Mouse (Mus musculus) bone marrow macrophage, adult 2 months (primary cell): ENCODE measurements around the gene Gm5930.
"Not testable (repeated sequence)": the region's sequence is repeated elsewhere in the genome, so short reads cannot be mapped to it uniquely, and the experiment has no call there.

Source experiments
- CTCF ChIP-seq: IDR thresholded peaks from 2 replicates; pipeline ENCODE4 v1.5.1; 2012; ENCODE audit warnings: low read depth, mild to moderate bottlenecking, low read length, moderate library complexity
- POLR2A ChIP-seq: IDR thresholded peaks from 2 replicates; pipeline ENCODE4 v1.6.1; 2012; ENCODE audit warnings: mild to moderate bottlenecking, low read depth, low read length, borderline replicate concordance

DNA sequence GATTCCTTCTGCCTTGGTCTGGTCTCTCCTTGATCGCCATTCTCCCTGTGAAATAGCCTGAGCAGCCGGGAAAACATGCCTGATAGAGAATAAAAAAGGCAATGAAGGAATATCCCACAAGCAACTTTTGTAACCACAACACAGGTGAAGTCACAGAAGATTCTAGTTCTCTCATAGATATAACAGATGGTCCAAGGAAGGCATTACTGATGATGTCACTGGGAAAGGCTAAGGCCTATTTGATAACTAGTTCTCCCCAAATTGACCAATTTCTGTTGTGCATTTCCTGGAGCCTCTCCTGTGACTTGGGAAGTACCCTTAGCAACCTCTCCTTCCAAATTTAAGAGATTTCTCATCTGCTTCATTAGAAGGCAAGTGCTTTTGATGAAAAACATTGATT is at the start of gene Gm5930:
- TF ChIP-seq POLR2A, CTCF: not testable (repeated sequence)
